Mouse (Mus musculus) lung, adult 2 months (tissue): Measurements from ENCODE around the gene Tceal8.
"Not testable (repeated sequence)": the region's sequence is repeated elsewhere in the genome, so short reads cannot be mapped to it uniquely, and the experiment has no call there.

Experiments used
- CTCF ChIP-seq: fragments of 200-500 bp; IDR thresholded peaks from 2 replicates; pipeline ENCODE4 v1.5.1; 2011; ENCODE audit warnings: mild to moderate bottlenecking, low read length, control low read depth; ENCODE audit not compliant: insufficient read depth
- POLR2A ChIP-seq: fragments of 200-500 bp; IDR thresholded peaks from 2 replicates; pipeline ENCODE4 v1.6.1; 2011; ENCODE audit warnings: low read depth, mild to moderate bottlenecking, control low read depth, low read length, borderline replicate concordance; ENCODE audit errors: extremely low read depth

- not testable (repeated sequence) for TF ChIP-seq POLR2A, CTCF
These were observed 33.1 kb downstream of the Tceal8 start, which contains the start of gene Bex4 for GRCm38 (mm10) chrX:136138827-136139639.
